Mouse (Mus musculus): Measurements from ENCODE around the gene Zfp639.

Gene Zfp639

DNA sequence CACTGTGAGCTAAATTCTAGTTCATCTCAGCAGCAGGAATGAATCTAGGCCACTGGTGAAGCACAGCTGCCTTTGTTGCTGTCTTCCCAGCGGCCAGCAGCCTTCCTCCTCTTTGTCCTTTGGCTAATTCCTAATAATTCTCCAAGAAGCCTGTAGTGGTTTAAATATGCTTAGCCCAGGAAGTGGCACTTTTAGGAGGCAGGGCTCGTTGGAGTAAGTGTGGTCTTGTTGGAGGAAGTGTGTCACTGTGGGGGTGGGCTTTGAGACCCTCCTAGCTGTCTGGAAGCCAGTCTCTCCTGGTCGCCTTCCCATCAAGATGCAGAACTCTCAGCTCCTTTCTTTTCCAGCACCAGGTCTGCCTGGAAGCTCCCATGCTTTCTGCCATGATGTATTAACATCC lies 4.2 kb upstream of the Zfp639 start:
- DNase-seq (ENCODE audit: low spot score): no peak

- DNase-seq (ENCODE audit: low spot score): no peak
These were observed 3.5 kb upstream of the Zfp639 start for GRCm38 (mm10) chr3:32506366-32507225.

DNA sequence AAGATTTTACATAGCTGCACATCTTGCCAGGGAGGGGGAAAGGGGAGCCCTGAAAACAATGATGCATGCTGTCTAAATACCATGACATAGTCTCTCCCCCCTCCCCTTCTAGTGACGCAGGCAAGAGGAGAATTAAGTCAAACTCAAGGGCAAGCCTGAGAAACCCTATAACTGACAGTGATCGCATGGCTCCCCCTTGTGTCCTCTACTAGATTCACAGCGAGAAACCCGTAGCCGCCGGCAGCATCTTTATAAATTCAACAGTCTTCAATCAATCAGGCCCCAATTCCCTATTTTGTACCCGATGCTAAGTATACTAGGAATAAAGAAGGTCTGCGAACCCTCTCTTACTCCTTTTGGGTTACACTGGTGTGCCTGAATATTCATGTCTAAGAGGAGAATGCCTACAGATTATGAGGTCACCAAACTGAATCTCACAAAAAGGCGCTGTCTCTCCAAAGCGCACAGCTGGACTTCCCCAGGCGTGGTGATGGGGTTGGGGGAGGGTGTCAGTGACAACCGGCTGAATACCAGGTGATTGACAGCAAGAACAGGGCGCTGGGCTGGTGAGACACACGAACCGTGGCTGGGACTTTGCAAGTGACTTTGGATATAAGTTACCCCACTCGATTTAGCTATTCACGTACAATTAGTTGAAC lies 1.3 kb upstream of the Zfp639 start:
- peak; percentile 84 for DNase-seq (ENCODE audit: low spot score)

GRCm38 (mm10) chr3:32510375-32511190 lies 524 bp downstream of the Zfp639 start:
- DNase-seq (ENCODE audit: low spot score): peak; percentile 98

DNA sequence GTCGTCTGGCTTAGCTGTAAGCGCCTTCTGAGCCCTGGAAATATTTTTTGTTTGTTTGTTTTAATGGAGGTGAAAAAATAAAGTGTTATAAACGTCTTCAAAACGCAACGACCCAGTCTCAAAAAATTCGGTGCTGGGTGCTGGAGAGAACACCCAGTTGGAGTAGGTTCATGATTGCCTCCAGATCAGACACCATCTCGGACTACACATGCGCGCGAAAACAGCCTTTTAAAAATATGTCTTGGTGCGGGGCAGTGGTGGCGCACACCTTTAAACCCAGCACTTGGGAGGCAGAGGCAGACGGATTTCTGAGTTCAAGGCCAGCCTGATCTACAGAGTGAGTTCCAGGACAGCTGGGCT lies 1.1 kb downstream of the Zfp639 start:
- peak; percentile 57 for DNase-seq (ENCODE audit: low spot score)

GRCm38 (mm10) chr3:32512686-32513284 lies 2.7 kb downstream of the Zfp639 start:
- no peak for DNase-seq (ENCODE audit: low spot score)

DNA sequence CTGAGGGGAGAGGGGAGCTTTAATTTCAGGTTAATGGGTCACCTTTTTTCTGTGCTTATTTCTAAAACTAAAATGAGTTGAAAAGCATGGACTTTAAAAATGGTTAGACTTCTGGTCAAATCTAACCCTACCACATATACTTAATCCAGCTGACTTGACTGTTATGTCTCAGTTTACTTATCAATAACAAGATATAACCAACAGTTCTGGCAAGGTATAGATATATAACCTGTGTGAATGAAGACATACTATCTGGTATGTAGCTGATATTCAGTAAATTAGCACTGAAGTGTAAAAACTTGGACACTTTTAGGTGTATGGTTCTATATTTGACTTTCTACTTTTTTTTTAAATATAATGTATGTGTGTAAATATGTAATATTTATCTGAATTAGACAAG lies 3.5 kb downstream of the Zfp639 start:
- no peak for DNase-seq (ENCODE audit: low spot score)

GRCm38 (mm10) chr3:32527181-32527580 lies 17.1 kb downstream of the Zfp639 start:
- DNase-seq (ENCODE audit: low spot score): no peak

DNA sequence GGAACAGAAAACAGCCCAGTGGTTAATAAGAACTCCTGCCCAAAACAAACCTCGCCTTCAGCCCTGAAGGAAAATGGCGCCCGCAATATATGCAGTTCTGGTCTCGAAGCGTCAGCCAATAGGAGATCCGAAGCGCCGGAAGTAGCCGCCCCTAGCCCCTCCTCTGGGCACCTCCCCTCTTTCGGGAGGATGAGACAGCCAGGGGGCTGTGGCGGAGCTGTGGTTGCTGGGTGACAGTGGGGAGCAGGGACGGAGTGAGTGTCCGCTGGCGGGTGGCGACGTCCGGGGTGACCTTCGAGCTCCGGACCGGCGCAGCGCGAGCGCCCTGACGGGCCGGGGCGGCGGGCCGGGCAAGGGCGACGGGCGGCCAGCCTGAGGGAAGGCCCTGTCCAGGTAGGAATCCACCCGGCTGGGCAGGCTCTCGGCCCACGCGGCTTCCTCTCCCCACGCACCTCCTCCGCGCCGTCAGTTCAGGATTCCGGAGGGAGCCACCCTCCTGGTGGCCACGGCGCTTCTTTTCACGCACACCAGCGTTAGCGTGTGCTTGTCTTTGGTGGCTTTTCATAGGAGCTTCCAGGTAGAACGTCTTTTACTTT lies 19.3 kb downstream of the Zfp639 start, which contains the start of gene Mfn1:
Mfn1 (plus strand) TSS at position 163 of the 596 bp plus-strand sequence.
- DNase-seq (ENCODE audit: low spot score): peak; percentile 95

GRCm38 (mm10) chr3:32530041-32530440 lies 20.0 kb downstream of the Zfp639 start:
- DNase-seq (ENCODE audit: low spot score): no peak

- DNase-seq (ENCODE audit: low spot score): no peak
These were observed 25.6 kb downstream of the Zfp639 start for GRCm38 (mm10) chr3:32535692-32536091.

- DNase-seq (ENCODE audit: low spot score): peak; percentile 81
These were observed 27.5 kb downstream of the Zfp639 start for GRCm38 (mm10) chr3:32537556-32537955.

- DNase-seq (ENCODE audit: low spot score): no peak
These were observed 28.0 kb downstream of the Zfp639 start for GRCm38 (mm10) chr3:32538091-32538490.

DNA sequence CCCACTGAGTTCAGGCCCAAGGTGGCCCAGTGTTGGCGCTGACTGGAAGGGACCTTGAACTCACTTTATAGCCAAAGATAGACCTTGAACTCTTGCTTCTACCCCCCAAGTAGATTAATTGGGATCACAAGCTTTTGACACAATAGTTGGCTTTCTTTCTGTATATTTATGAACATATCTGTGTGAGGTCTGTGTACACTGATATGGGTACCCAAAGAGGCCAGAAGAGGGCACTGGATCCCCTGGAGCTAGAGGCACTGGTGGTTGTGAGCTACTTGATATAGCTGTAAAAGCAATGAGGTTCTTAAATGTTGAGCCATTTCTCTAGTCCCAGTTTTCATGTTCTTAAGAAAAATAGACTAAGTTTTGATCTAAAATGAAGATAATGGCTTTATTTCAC lies 43.0 kb downstream of the Zfp639 start:
- no peak for DNase-seq (ENCODE audit: low spot score)

GRCm38 (mm10) chr3:32563401-32563800 lies 53.3 kb downstream of the Zfp639 start:
- DNase-seq (ENCODE audit: low spot score): no peak
